Mouse (Mus musculus): ENCODE results near the gene Ankrd31. TPM values are rescaled to one million over a fixed set of nuclear protein-coding genes. Genes with fewer than 3 reads are reported as not detected.
"Not testable (repeated sequence)": the region's sequence is repeated elsewhere in the genome, so short reads cannot be mapped to it uniquely, and the experiment has no call there.

Gene Ankrd31
- polyA plus RNA-seq, 1 experiment from 2014 or later = not detected

GRCm38 (mm10) chr13:96927781-96928180 is 179.7 kb downstream of the Ankrd31 start:
- Histone ChIP-seq H3K36me3 (no peaks in the 10 kb centered on the region), H3K9ac (no peak overlapping the region), H3K27ac (replicated peaks) (no peak overlapping the region), H3K9me3 (no peaks in the 10 kb centered on the region), H3K27me3 (peaks cover 43% of the 10 kb centered on the region), H3K4me3 (no peak overlapping the region), H3K4me1 (replicated peaks) (peaks cover 16% of the 10 kb centered on the region), H3K4me2 (no peak overlapping the region)
- no peak for ATAC-seq (ENCODE audit: low read depth)
- WGBS = 94% methylated on average over 1 of the region's 1 CpGs

- WGBS = 9% methylated on average over 8 of the region's 8 CpGs
- ATAC-seq (ENCODE audit: low read depth) = no peak
- Histone ChIP-seq H3K4me3 (no peak overlapping the region), H3K36me3 (no peaks in the 10 kb centered on the region), H3K4me1 (replicated peaks) (peaks cover 16% of the 10 kb centered on the region), H3K9ac (no peak overlapping the region), H3K27ac (replicated peaks) (no peak overlapping the region), H3K4me2 (no peak overlapping the region), H3K27me3 (peaks cover 43% of the 10 kb centered on the region), H3K9me3 (no peaks in the 10 kb centered on the region)
These were observed 180.5 kb downstream of the Ankrd31 start for GRCm38 (mm10) chr13:96928432-96929039.

- ATAC-seq (ENCODE audit: low read depth) = no peak
- Histone ChIP-seq H3K4me2 (no peak overlapping the region), H3K4me3 (no peak overlapping the region), H3K4me1 (replicated peaks) (peaks cover 8% of the 10 kb centered on the region), H3K36me3 (no peaks in the 10 kb centered on the region), H3K9ac (no peak overlapping the region), H3K27ac (replicated peaks) (no peak overlapping the region), H3K27me3 (0 out of 2 replicates have a peak, but pooled peaks cover 3% of the 10 kb centered on the region), H3K9me3 (no peaks in the 10 kb centered on the region)
- 89% methylated on average over 5 of the region's 5 CpGs for WGBS
These were observed 184.7 kb downstream of the Ankrd31 start for GRCm38 (mm10) chr13:96932745-96933144.

- 64% methylated on average over 8 of the region's 8 CpGs for WGBS
- H3K9me3 ChIP-seq = no peaks in the 10 kb centered on the region
- no peaks in the 10 kb centered on the region for H3K36me3 ChIP-seq
- ATAC-seq (ENCODE audit: low read depth) = no peak
- H3K27ac ChIP-seq (replicated peaks) = no peak overlapping the region
- no peak overlapping the region for H3K4me3 ChIP-seq
- H3K4me2 ChIP-seq = no peak overlapping the region
- H3K9ac ChIP-seq = no peak overlapping the region
- H3K27me3 ChIP-seq = no peaks in the 10 kb centered on the region
- peaks cover 8% of the 10 kb centered on the region for H3K4me1 ChIP-seq (replicated peaks)
These were observed 185.3 kb downstream of the Ankrd31 start for GRCm38 (mm10) chr13:96933367-96933766.

- ATAC-seq (ENCODE audit: low read depth) = no peak
- Histone ChIP-seq H3K9ac (no peak overlapping the region), H3K27me3 (no peaks in the 10 kb centered on the region), H3K27ac (replicated peaks) (no peak overlapping the region), H3K36me3 (no peaks in the 10 kb centered on the region), H3K4me1 (replicated peaks) (peaks cover 8% of the 10 kb centered on the region), H3K4me3 (no peak overlapping the region), H3K9me3 (no peaks in the 10 kb centered on the region), H3K4me2 (no peak overlapping the region)
- WGBS = 19% methylated on average over 6 of the region's 6 CpGs
These were observed 188.2 kb downstream of the Ankrd31 start for GRCm38 (mm10) chr13:96936173-96936777.

- Histone ChIP-seq H3K4me1 (replicated peaks) (peaks cover 8% of the 10 kb centered on the region), H3K36me3 (no peaks in the 10 kb centered on the region), H3K9ac (no peak overlapping the region), H3K27ac (replicated peaks) (no peak overlapping the region), H3K4me3 (no peak overlapping the region), H3K9me3 (no peaks in the 10 kb centered on the region), H3K27me3 (no peaks in the 10 kb centered on the region), H3K4me2 (no peak overlapping the region)
- WGBS = 71% methylated on average over 10 of the region's 10 CpGs
- ATAC-seq (ENCODE audit: low read depth) = no peak
These were observed 189.0 kb downstream of the Ankrd31 start for GRCm38 (mm10) chr13:96937059-96937558.

GRCm38 (mm10) chr13:96939680-96940079 is 191.6 kb downstream of the Ankrd31 start:
- no peak overlapping the region for H3K9ac ChIP-seq
- no peaks in the 10 kb centered on the region for H3K27me3 ChIP-seq
- H3K4me2 ChIP-seq = no peak overlapping the region
- no peaks in the 10 kb centered on the region for H3K9me3 ChIP-seq
- H3K36me3 ChIP-seq = no peaks in the 10 kb centered on the region
- peaks cover 8% of the 10 kb centered on the region for H3K4me1 ChIP-seq (replicated peaks)
- no peak overlapping the region for H3K4me3 ChIP-seq
- no peak overlapping the region for H3K27ac ChIP-seq (replicated peaks)
- no peak for ATAC-seq (ENCODE audit: low read depth)
- 83% methylated on average over 10 of the region's 10 CpGs for WGBS

GRCm38 (mm10) chr13:96941481-96941880 is 193.4 kb downstream of the Ankrd31 start:
- not testable (repeated sequence) for H3K27ac ChIP-seq (replicated peaks); H3K36me3 ChIP-seq; H3K27me3 ChIP-seq; H3K9ac ChIP-seq; H3K4me1 ChIP-seq (replicated peaks); H3K9me3 ChIP-seq; H3K4me3 ChIP-seq; H3K4me2 ChIP-seq; ATAC-seq (ENCODE audit: low read depth)
- WGBS = 90% methylated on average over 11 of the region's 11 CpGs

- Histone ChIP-seq H3K9me3 (no peaks in the 10 kb centered on the region), H3K4me1 (replicated peaks) (no peaks in the 10 kb centered on the region; the same call in 1 of the 2 replicates), H3K4me2 (no peak overlapping the region), H3K27me3 (no peaks in the 10 kb centered on the region), H3K36me3 (no peaks in the 10 kb centered on the region), H3K9ac (no peak overlapping the region), H3K27ac (replicated peaks) (no peak overlapping the region), H3K4me3 (no peak overlapping the region)
- 51% methylated on average over 3 of the region's 3 CpGs for WGBS
- ATAC-seq (ENCODE audit: low read depth) = no peak
These were observed 195.5 kb downstream of the Ankrd31 start for GRCm38 (mm10) chr13:96943571-96943970.

GRCm38 (mm10) chr13:96945748-96946147 is 197.7 kb downstream of the Ankrd31 start:
- WGBS = 93% methylated on average over 4 of the region's 4 CpGs
- Histone ChIP-seq H3K4me3 (no peak overlapping the region), H3K27ac (replicated peaks) (no peak overlapping the region), H3K36me3 (no peaks in the 10 kb centered on the region), H3K27me3 (no peaks in the 10 kb centered on the region), H3K4me1 (replicated peaks) (no peaks in the 10 kb centered on the region; the same call in 1 of the 2 replicates), H3K4me2 (no peak overlapping the region), H3K9ac (no peak overlapping the region), H3K9me3 (no peaks in the 10 kb centered on the region)
- ATAC-seq (ENCODE audit: low read depth) = no peak

GRCm38 (mm10) chr13:96947722-96948121 is 199.7 kb downstream of the Ankrd31 start:
- Histone ChIP-seq H3K9me3 (no peaks in the 10 kb centered on the region), H3K27ac (replicated peaks) (no peak overlapping the region), H3K27me3 (no peaks in the 10 kb centered on the region), H3K9ac (no peak overlapping the region), H3K36me3 (no peaks in the 10 kb centered on the region), H3K4me3 (no peak overlapping the region), H3K4me2 (no peak overlapping the region), H3K4me1 (replicated peaks) (peaks cover 5% of the 10 kb centered on the region; the same call in 1 of the 2 replicates)
- ATAC-seq (ENCODE audit: low read depth) = no peak
- WGBS = 90% methylated on average over 7 of the region's 7 CpGs

GRCm38 (mm10) chr13:96951880-96952279 is 203.8 kb downstream of the Ankrd31 start:
- Histone ChIP-seq H3K27ac (replicated peaks) (no peak overlapping the region), H3K4me3 (no peak overlapping the region), H3K9ac (no peak overlapping the region), H3K4me1 (replicated peaks) (0 out of 2 replicates have a peak, but pooled peaks cover 5% of the 10 kb centered on the region), H3K27me3 (no peaks in the 10 kb centered on the region), H3K36me3 (no peaks in the 10 kb centered on the region), H3K9me3 (no peaks in the 10 kb centered on the region), H3K4me2 (no peak overlapping the region)
- peak; percentile 72; the same call in 1 of the 2 replicates for ATAC-seq (ENCODE audit: low read depth)
- WGBS = 44% methylated on average over 2 of the region's 2 CpGs
